Mouse (Mus musculus): ENCODE measurements around the gene 4930467E23Rik. TPM values are rescaled to one million over a fixed set of nuclear protein-coding genes. Genes with fewer than 3 reads are reported as not detected.
"Not testable (repeated sequence)": the region's sequence is repeated elsewhere in the genome, so short reads cannot be mapped to it uniquely, and the experiment has no call there.

Gene 4930467E23Rik
- polyA plus RNA-seq, 3 experiments from 2014 or later = not detected

- ATAC-seq = not testable (repeated sequence)
Observed at GRCm38 (mm10) chr8:19781328-19782114, 52.1 kb downstream of the 4930467E23Rik start.

GRCm38 (mm10) chr8:19782736-19783135, 53.4 kb downstream of the 4930467E23Rik start:
- ATAC-seq = not testable (repeated sequence)

- not testable (repeated sequence) for ATAC-seq
Observed at GRCm38 (mm10) chr8:19783860-19784259, 54.5 kb downstream of the 4930467E23Rik start.

GRCm38 (mm10) chr8:19784554-19785364, 55.4 kb downstream of the 4930467E23Rik start:
- ATAC-seq = peak; percentile 96

GRCm38 (mm10) chr8:19792696-19793095, 63.3 kb downstream of the 4930467E23Rik start:
- not testable (repeated sequence) for ATAC-seq

Other genes starting within 250 kb of the 4930467E23Rik start
- gene Defb7, start 234.5 kb upstream of the 4930467E23Rik start, polyA plus RNA-seq (2017; shearing (Covaris generic)) = not detected
- not detected for gene Gm31371, start 173.8 kb downstream of the 4930467E23Rik start, polyA plus RNA-seq (2017; shearing (Covaris generic))

All from inflammation-experienced regulatory T-cells, adult 6 months (primary cell).